Mouse (Mus musculus) erythroid progenitor cell, adult 5-6 weeks (primary cell): Measurements from ENCODE around the gene Pstpip1. TPM values are rescaled to one million over a fixed set of nuclear protein-coding genes. Genes with fewer than 3 reads are reported as not detected.

ENCODE experiments used
- ATAC-seq: replicated peaks from 2 replicates; pipeline ENCODE4 v1.8.0; 2016; ENCODE audit warnings: moderate number of reproducible peaks, mild to moderate bottlenecking, moderate TSS enrichment, inconsistent platforms; ENCODE audit not compliant: poor library complexity, low FRiP score, severe bottlenecking
- total RNA-seq, 2 experiments: library from RNA; stranded (forward) in 1 of 2; stranded (reverse) in 1 of 2; fragments of 150-400 nt in 1 of 2; fragments of 186-747, 209-891 nt in 1 of 2; gene quantifications; 2 replicates each; pipeline versions ENCODE4 v1.2.3 to v1.2.4; 2015 to 2017; ENCODE audit warnings: low replicate concordance in 2 of 2

Pstpip1 gene
- total RNA-seq (2015; ENCODE audit: low replicate concordance): 9.2 and 10.5 TPM in 2 replicates
- 14.8 and 27.9 TPM in 2 replicates for total RNA-seq (2017; ENCODE audit: low replicate concordance)

GRCm38 (mm10) chr9:56089778-56090520 is at the start of gene Pstpip1:
TSS of gene Pstpip1 (plus strand) at chr9:56089962.
- no peak for ATAC-seq

DNA sequence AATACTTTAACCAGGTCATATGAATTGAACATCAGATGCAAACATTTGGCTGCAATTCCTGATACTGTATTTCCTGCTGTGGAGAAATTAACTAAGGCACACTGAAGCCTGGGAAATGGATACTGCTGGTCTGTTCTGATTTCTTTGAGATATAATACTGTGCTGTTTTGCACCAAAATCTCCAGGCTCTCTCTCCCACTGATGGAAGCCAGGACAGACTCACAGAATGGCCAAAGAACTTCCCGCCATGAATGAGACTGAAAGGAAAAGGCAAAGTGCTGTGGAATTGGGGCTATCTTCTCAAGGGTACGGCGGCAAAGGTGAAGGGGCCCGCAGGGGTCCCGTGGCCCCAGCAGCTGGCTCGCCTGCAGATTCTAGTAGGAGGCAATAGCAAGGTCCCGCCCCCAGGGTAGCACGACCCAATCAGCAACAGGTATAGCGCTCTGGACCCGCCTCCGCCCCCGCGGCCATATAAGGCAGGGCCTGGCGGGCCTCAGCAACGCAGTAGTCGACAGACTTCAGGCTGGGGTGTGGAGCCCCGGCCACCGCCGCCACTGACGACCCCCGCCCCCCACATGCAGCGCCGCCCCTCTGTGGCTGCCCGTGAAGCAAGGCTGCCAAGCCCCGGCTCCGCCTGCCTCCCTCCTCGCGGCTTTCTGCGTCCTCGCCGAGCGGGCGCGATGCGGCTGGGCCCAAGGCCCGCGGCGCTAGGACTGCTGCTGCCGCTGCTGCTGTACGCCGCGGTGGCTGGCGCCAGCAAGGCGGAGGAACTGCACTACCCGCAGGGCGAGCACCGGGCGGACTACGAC is 48.2 kb upstream of the Pstpip1 start, which contains the start of gene Rcn2:
Gene Rcn2 (plus strand): TSS at position 474 of the 809 bp plus-strand sequence.
- peak; percentile 99 for ATAC-seq

- no peak for ATAC-seq
These were observed 47.6 kb upstream of the Pstpip1 start for GRCm38 (mm10) chr9:56042181-56042621.

- ATAC-seq: no peak
These were observed 36.0 kb upstream of the Pstpip1 start for GRCm38 (mm10) chr9:56053796-56054195.

DNA sequence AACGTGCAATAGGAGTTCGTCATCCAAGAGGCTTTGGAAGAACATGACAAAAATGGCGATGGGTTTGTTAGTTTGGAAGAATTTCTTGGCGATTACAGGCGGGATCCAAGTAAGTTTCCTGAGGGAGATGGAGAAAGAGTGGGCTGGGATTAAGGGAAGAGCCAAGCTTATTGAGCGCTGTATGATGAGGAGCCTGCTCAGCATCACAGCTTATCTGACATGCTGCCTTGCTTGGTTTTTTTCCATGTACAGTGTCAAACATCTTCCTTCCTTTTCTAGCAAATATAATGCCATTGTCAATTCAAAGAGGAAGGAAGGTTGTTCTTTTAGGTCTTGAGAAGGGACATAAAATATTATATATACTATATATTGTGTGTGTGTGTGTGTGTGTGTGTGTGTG is 33.6 kb upstream of the Pstpip1 start:
- ATAC-seq: no peak

- peak; percentile 52 for ATAC-seq
These were observed 27.4 kb upstream of the Pstpip1 start for GRCm38 (mm10) chr9:56062336-56062735.

DNA sequence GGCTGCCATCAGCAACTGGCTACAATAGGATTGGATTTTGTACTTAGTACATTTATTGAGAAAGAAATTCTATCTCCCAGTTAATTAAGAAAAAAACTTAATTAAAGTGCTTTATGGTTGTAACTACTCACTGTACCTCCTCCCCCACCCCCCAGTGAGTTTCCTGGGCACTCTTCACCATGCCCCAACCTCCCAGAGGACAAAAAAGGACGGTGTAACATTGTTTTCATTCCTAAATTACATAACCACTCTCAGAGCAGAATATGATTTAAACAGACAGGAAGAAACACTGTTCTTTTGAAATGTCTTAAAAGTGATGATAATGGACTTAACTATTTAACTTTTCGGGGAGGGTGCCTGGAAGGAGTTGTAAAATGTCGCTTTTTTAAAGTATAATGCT is 24.8 kb upstream of the Pstpip1 start:
- ATAC-seq: no peak

DNA sequence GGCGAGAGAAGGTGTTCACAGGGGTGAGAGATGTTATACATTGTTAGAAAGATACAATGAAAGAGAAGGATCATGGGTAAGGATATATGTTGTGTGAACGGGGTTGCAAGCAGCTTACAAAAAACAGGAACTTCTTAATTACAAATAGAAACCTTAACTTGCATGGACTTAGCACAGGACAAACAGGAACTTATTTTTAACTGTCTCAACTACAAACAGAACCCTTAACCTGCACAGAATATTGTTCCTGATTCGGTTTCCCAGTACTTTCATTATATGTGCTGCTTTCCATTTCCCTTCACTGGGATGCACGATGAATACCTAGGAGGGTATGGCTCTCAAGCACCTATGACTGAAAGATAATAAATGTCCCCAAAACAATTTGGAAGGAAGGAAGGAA is 21.8 kb upstream of the Pstpip1 start:
- no peak for ATAC-seq

- ATAC-seq: no peak
These were observed 21.1 kb upstream of the Pstpip1 start for GRCm38 (mm10) chr9:56068630-56069029.

- ATAC-seq: no peak
These were observed 16.9 kb upstream of the Pstpip1 start for GRCm38 (mm10) chr9:56072861-56073260.

- no peak for ATAC-seq
These were observed 14.9 kb upstream of the Pstpip1 start for GRCm38 (mm10) chr9:56074863-56075262.

GRCm38 (mm10) chr9:56075264-56075663 is 14.5 kb upstream of the Pstpip1 start:
- ATAC-seq: peak; percentile 58

DNA sequence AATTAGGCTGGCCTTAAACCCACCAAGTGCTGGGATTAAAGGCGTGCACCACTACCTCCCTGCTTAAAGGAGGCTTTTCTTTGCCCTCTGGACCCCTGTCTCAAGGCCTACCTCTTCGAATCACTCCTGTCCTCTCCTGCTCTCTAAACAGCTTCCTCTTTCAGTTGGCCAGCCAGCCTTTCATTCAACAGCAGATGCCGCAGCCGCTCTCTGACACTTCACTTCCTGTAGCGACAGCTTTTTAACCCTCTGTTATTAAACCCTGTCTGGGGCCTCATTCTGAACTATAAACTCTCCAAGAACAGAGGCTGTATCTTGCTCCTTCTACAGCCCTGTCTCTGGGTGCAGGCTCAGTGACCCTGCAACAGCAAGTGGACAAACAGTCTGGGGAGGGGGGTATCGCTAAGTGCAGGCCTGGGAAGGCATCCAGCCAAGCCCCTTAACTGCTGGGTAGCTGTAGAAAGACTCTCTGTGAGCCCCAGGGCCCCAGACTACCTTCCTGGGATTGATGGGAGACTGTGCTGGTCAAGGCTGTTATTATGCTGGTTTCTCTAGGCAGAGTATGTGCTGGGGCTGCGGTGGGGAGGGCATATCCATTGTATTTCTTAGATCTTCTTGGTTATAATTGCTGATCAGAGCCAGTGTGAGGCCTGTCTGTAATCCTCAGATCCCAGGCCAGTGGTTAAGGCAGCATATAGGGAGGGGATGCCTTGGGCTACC is 13.7 kb upstream of the Pstpip1 start:
- no peak for ATAC-seq

- no peak for ATAC-seq
These were observed 10.2 kb upstream of the Pstpip1 start for GRCm38 (mm10) chr9:56079587-56079986.

DNA sequence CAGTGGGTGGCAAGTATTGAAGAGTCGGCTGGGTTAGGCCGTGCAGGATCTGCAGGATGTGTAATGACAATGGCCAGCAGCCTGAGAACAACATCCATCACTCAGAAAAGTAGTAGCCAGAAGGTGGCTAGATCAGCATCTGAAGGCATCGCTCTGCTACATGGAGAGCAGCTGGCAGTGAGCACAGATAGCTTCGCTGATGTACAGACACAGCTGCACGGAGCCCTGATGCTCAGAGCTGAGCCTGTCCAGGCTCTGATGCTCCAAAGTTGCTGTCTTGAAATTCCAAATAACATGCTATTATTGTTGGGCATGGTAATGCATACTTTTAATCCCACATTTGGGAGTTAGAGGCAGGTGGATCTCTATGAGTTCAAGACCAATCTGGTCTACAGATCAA is 3.2 kb upstream of the Pstpip1 start:
- no peak for ATAC-seq

- no peak for ATAC-seq
These were observed 924 bp downstream of the Pstpip1 start for GRCm38 (mm10) chr9:56090546-56091225.

- no peak for ATAC-seq
These were observed 2.3 kb downstream of the Pstpip1 start for GRCm38 (mm10) chr9:56092102-56092501.

DNA sequence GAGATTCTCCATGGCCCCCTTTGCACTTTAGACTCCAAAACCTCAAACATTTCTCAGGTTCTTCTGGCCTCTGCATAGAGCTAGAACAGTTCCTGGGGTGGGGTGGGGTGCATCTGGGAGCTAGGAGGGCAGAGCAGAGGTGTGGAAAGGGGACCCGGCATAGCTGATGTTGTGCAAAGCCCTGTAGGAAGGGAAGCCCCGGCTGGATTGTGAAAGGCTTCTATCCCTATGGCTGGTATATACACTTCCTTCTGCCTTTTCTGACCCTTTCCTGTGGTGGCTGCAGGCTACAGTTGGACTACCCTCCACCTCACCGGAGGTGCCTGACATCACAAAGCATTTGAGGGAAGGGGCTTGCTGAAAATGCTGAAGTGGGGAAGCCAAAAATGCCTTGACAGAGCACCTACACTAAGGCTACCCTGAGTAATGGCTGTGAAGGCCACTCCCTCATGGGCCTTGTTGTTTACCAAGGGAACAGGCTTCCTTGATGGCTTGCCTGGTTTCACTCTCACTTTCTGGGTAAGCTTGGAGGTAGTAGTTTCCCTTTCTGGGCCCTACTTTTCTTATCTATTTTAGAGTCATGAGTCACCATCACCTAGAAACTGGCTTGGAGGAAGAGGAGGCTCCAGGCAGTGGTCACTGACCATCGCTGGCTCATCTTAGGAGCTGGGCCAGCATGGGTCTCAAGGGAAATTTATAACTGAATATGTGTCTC is 8.0 kb downstream of the Pstpip1 start:
- ATAC-seq: no peak

DNA sequence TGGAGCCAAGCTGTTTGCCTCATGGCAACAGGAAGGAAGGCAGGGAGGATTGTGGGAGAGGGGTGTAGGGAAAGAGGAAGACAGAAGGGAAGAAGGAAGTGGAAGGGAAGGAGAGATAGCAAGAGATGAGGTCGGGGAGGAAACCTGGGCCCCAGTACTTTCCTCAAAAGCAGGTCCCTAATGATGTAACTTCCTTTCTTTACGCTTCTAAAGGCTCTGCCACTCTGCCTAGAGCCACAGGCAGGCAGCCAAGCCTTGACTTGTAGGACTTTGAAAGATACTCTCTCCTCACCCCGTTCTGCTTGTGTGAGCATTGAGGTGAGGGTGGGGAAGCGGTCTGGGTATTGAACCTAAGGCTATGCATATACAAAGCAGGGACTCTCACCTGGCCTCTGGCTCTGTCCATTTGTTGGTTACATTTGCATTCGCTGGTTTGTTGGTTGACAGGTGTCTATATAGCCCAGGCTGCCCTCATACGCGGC is 10.3 kb downstream of the Pstpip1 start:
- no peak for ATAC-seq
